Mouse (Mus musculus): ENCODE measurements around the gene Gm5728.
"Not testable (repeated sequence)": the region's sequence is repeated elsewhere in the genome, so short reads cannot be mapped to it uniquely, and the experiment has no call there.

The Gm5728 gene

GRCm38 (mm10) chr7:20375310-20375709 is at the start of gene Gm5728:
Gm5728 (minus strand) TSS chr7:20375410.
- not testable (repeated sequence) for DNase-seq (ENCODE audit: low read depth, low spot score)

- not testable (repeated sequence) for DNase-seq (ENCODE audit: low read depth, low spot score)
Observed at GRCm38 (mm10) chr7:20417642-20418041, 42.4 kb upstream of the Gm5728 start, which contains the start of gene Vmn1r100. Vmn1r100 (plus strand) TSS chr7:20417942.

- not testable (repeated sequence) for DNase-seq (ENCODE audit: low read depth, low spot score)
Observed at GRCm38 (mm10) chr7:20333965-20334364, 41.2 kb downstream of the Gm5728 start, which contains the start of gene Gm4133. Gm4133 (minus strand) TSS chr7:20334065.

Data from ZHBTc4 (cell line).